Mouse (Mus musculus) lung, adult 18-20 months (tissue): ENCODE measurements around the gene Zfp46.

Experiments used
- DNase-seq, 2 experiments: peaks; one replicate each; pipeline ENCODE4 v3.0.0; 2022; ENCODE audit warnings: mixed read lengths in 2 of 2

Gene Zfp46

GRCm38 (mm10) chr4:136284455-136284854 is at the start of gene Zfp46:
Zfp46 (plus strand) TSS chr4:136284683.
- peak; percentile 66 to 82 for DNase-seq

- no peak for DNase-seq
These were observed 45.8 kb upstream of the Zfp46 start for GRCm38 (mm10) chr4:136238669-136239068.

GRCm38 (mm10) chr4:136239111-136239510 is 45.4 kb upstream of the Zfp46 start:
- DNase-seq, result no peak

GRCm38 (mm10) chr4:136239622-136240021 is 44.9 kb upstream of the Zfp46 start:
- peak; percentile 82 for DNase-seq

GRCm38 (mm10) chr4:136240123-136240522 is 44.4 kb upstream of the Zfp46 start:
- no peak for DNase-seq

- no peak for DNase-seq
These were observed 43.5 kb upstream of the Zfp46 start for GRCm38 (mm10) chr4:136240955-136241354.

GRCm38 (mm10) chr4:136242065-136242703 is 42.3 kb upstream of the Zfp46 start:
- no peak for DNase-seq

GRCm38 (mm10) chr4:136242728-136243127 is 41.8 kb upstream of the Zfp46 start:
- DNase-seq, result no peak

- DNase-seq, result no peak
These were observed 40.3 kb upstream of the Zfp46 start for GRCm38 (mm10) chr4:136244208-136244607.

- DNase-seq, result no peak
These were observed 38.8 kb upstream of the Zfp46 start for GRCm38 (mm10) chr4:136245681-136246080.

GRCm38 (mm10) chr4:136246568-136246969 is 37.9 kb upstream of the Zfp46 start:
- peak; percentile 40 to 63 for DNase-seq

- DNase-seq, result no peak
These were observed 37.1 kb upstream of the Zfp46 start for GRCm38 (mm10) chr4:136247386-136247728.

- DNase-seq, result peak; percentile 57 to 76
These were observed 36.6 kb upstream of the Zfp46 start, which contains the start of gene Tcea3 for GRCm38 (mm10) chr4:136247729-136248463. Tcea3 (plus strand) TSS chr4:136247729.

GRCm38 (mm10) chr4:136248464-136249331 is 35.8 kb upstream of the Zfp46 start:
- peak in 1 of 2 experiments; percentile 34 for DNase-seq

GRCm38 (mm10) chr4:136249332-136249647 is 35.2 kb upstream of the Zfp46 start:
- no peak for DNase-seq

- peak; percentile 83 to 90 for DNase-seq
These were observed 34.7 kb upstream of the Zfp46 start for GRCm38 (mm10) chr4:136249780-136250179.

GRCm38 (mm10) chr4:136255919-136256318 is 28.6 kb upstream of the Zfp46 start:
- no peak for DNase-seq

- DNase-seq, result no peak
These were observed 27.8 kb upstream of the Zfp46 start for GRCm38 (mm10) chr4:136256696-136257095.

- no peak for DNase-seq
These were observed 24.6 kb upstream of the Zfp46 start for GRCm38 (mm10) chr4:136259916-136260315.

- DNase-seq, result peak; percentile 69 to 70
These were observed 23.8 kb upstream of the Zfp46 start for GRCm38 (mm10) chr4:136260491-136261180.

GRCm38 (mm10) chr4:136261912-136262311 is 22.6 kb upstream of the Zfp46 start:
- no peak for DNase-seq

- no peak for DNase-seq
These were observed 20.9 kb upstream of the Zfp46 start for GRCm38 (mm10) chr4:136263555-136263954.
